Mouse (Mus musculus): ENCODE data around the gene Trex2. TPM values are rescaled to one million over a fixed set of nuclear protein-coding genes. Genes with fewer than 3 reads are reported as not detected.

Gene Trex2
- 4.8 TPM in 1 of 2 replicates, not detected in the other for polyA plus RNA-seq (2015; fragmentation: Nextera tagmentation; extraction: Ambion mirVana)

GRCm38 (mm10) chrX:73435252-73435651 is at the start of gene Trex2:
Gene Trex2, minus strand, starts transcription at chrX:73435344.

GRCm38 (mm10) chrX:73483484-73483810 is 48.3 kb upstream of the Trex2 start, which contains the start of gene Bgn:
Gene Bgn, plus strand, starts transcription at chrX:73483602.

DNA sequence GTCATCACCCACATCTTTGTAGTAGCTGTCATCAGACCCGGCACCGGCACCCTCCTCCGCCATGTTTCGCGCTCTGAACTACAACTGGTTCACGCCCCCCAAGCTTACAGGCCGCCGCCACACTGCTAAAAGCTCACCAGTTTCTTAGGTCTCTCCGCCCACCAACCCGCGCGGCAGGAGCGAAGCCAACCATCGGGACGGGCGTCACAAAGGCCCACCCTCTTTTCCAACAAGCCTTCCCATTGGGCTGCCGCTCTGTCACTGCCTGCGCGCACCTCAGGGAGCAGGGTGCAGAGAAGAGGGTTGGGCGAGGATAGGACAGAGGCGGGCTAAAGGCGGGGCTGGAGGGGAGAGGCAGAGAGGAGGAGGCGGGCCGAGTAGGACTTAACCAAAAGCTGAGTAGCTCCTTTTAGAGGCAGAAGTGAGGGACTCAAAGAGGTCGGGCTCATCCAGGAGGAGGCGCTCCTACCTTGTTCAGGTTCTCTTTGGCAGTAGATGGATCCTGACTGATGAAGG is 23.8 kb upstream of the Trex2 start, which contains the start of gene Haus7:
Haus7 (minus strand) TSS at position 168 of the 516 bp plus-strand sequence.

DNA sequence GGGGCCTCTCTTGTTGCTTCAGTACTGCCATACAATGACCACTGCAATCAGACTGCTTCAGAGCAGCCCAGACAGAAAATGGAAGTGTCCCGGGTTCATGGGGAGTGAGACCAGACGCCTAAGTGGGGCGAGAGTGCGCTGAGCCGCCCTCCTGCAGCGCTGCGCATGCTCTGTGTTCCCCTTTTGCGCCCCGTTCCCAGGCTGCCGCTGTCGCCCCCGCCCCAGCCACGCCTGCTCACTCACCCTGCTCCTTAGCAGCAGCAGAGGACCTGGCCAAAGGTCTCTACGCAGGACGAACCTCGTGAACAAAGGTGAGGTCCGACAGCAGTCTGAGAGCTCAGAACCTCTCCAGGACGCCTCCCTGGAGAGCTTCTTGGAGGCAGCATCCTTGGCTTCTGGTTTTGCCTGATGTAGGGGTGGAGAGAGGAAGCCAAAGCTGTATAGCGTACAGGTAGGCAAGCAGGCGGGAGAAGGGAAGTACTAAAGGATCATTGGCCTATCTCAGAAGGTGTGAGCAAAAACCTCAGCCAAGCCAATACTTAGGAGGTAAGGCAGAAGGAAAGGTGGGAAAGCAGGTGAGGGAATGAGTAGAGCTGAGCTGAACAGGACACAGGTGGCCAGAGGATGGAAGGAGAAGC is 24.1 kb downstream of the Trex2 start, which contains the start of gene Zfp92:
Zfp92 (plus strand) TSS at position 217 of the 638 bp plus-strand sequence.

DNA sequence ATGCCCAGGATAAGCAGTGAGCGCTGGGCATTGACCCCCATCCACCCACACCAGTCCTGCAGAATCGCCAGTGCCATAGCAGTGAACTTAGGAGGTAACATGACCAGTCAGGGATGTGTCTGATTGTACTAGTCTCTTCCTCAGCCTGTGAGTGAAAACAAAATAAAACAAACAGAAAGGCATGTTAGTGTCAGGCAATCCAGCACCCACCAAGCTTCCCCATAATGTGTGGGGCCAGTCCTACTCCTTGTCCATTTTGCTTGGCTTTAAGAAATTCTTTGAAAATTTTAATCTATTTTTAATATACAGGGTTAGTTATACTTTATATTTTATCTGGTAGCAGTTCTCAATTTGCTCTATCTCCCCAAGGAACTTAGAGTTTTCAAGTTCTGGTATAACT is 36.5 kb downstream of the Trex2 start, which contains the start of gene Gm18336:
Gm18336 (minus strand) TSS at position 101 of the 400 bp plus-strand sequence.

Other genes starting within 250 kb of the Trex2 start
- gene Xlr3b, start 243.1 kb downstream of the Trex2 start, polyA plus RNA-seq (2015; fragmentation: Nextera tagmentation; extraction: Ambion mirVana), result 0.63 and 11.3 TPM in 2 replicates
- gene Xlr4b, start 221.0 kb downstream of the Trex2 start, polyA plus RNA-seq (2015; fragmentation: Nextera tagmentation; extraction: Ambion mirVana), result 1.3 TPM in 1 of 2 replicates, not detected in the other
- gene F8a, start 207.1 kb downstream of the Trex2 start, polyA plus RNA-seq (2015; fragmentation: Nextera tagmentation; extraction: Ambion mirVana), result 13.3 and 14.3 TPM in 2 replicates
- 0.19 and 0.22 TPM in 2 replicates for gene Xlr4c, start 192.2 kb downstream of the Trex2 start, polyA plus RNA-seq (2015; fragmentation: Nextera tagmentation; extraction: Ambion mirVana)
- not detected in 2 replicates for gene Xlr3c, start 170.0 kb downstream of the Trex2 start, polyA plus RNA-seq (2015; fragmentation: Nextera tagmentation; extraction: Ambion mirVana)
- gene Xlr5a, start 142.4 kb downstream of the Trex2 start, polyA plus RNA-seq (2015; fragmentation: Nextera tagmentation; extraction: Ambion mirVana), result 0.09 TPM in 1 of 2 replicates, not detected in the other
- gene Xlr5c, start 142.4 kb downstream of the Trex2 start, polyA plus RNA-seq (2015; fragmentation: Nextera tagmentation; extraction: Ambion mirVana), result not detected in 2 replicates
- gene Gm45015, start 98.5 kb downstream of the Trex2 start, polyA plus RNA-seq (2015; fragmentation: Nextera tagmentation; extraction: Ambion mirVana), result not detected in 2 replicates
- gene Zfp275, start 92.7 kb downstream of the Trex2 start, polyA plus RNA-seq (2015; fragmentation: Nextera tagmentation; extraction: Ambion mirVana), result 8.3 and 8.4 TPM in 2 replicates
- not detected in 2 replicates for gene Gm18336, start 36.6 kb downstream of the Trex2 start, polyA plus RNA-seq (2015; fragmentation: Nextera tagmentation; extraction: Ambion mirVana)
- not detected in 2 replicates for gene Zfp92, start 24.2 kb downstream of the Trex2 start, polyA plus RNA-seq (2015; fragmentation: Nextera tagmentation; extraction: Ambion mirVana)
- gene Haus7, start 23.7 kb upstream of the Trex2 start, polyA plus RNA-seq (2015; fragmentation: Nextera tagmentation; extraction: Ambion mirVana), result 33.9 and 41.3 TPM in 2 replicates
- gene Bgn, start 48.3 kb upstream of the Trex2 start, polyA plus RNA-seq (2015; fragmentation: Nextera tagmentation; extraction: Ambion mirVana), result 103 and 135 TPM in 2 replicates
- 3.7 and 4.4 TPM in 2 replicates for gene Atp2b3, start 67.7 kb upstream of the Trex2 start, polyA plus RNA-seq (2015; fragmentation: Nextera tagmentation; extraction: Ambion mirVana)
- 0.13 and 0.45 TPM in 2 replicates for gene Dusp9, start 204.1 kb upstream of the Trex2 start, polyA plus RNA-seq (2015; fragmentation: Nextera tagmentation; extraction: Ambion mirVana)
- 12.1 and 13.1 TPM in 2 replicates for gene Pnck, start 224.8 kb upstream of the Trex2 start, polyA plus RNA-seq (2015; fragmentation: Nextera tagmentation; extraction: Ambion mirVana)
- 7.4 and 9.1 TPM in 2 replicates for gene Slc6a8, start 237.8 kb upstream of the Trex2 start, polyA plus RNA-seq (2015; fragmentation: Nextera tagmentation; extraction: Ambion mirVana)